Mouse (Mus musculus) liver, embryonic 14.5 days (tissue): ENCODE measurements around the gene Zbtb38.

ENCODE experiments used
- CTCF ChIP-seq: IDR thresholded peaks from 2 replicates; pipeline ENCODE4 v1.5.1; 2016; ENCODE audit warnings: antibody characterized with exemption, low read depth, control low read depth
- EP300 ChIP-seq: IDR thresholded peaks from 2 replicates; pipeline ENCODE4 v1.6.1; 2016; ENCODE audit warnings: antibody characterized with exemption, low read depth

DNA sequence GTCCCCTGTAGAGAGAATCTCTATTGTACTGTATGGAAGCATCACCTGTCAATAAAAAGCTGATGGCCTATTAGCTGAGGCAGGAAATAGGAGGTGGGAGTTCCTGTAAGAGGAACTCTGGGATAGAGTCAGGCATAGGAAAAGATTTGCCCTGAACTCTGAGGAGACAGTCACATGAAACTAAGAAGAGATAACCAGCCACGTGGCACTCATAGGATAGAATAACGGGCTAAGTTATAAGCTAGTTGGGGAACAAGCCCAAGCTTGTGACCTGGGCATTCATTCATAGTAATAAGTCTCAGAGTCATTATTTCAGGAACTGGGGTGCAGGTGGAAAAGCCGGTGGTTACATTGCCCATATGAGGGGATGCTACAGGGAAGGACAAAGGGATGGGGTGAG lies 10.4 kb upstream of the Zbtb38 start:
- TF ChIP-seq EP300 (no peak), CTCF (no peak)
